Mouse (Mus musculus): ENCODE results near the gene Pla2g2c.

Gene Pla2g2c

DNA sequence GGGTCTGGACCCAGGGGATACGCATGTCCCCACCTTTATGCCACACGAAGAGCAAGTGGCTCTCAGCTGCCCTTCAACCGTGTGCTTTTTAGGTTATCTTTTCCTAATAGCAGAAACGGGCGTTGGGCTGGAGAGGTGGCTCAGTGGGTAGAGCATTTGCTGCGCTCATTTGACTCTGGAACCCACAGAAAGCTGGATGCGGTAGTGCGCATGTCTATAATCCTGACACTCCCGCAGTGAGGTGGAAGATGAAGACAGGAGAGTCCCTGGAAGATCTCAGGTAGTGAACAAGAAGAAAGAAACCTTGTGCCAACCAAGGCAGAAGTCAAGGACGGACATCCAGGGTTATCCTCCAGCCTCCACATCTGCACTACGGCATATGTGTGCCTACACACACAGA lies 15.3 kb upstream of the Pla2g2c start:
- DNase-seq (ENCODE audit: low read depth, low spot score) = no peak

GRCm38 (mm10) chr4:138709944-138710343 lies 14.6 kb upstream of the Pla2g2c start:
- DNase-seq (ENCODE audit: low read depth, low spot score) = no peak

DNA sequence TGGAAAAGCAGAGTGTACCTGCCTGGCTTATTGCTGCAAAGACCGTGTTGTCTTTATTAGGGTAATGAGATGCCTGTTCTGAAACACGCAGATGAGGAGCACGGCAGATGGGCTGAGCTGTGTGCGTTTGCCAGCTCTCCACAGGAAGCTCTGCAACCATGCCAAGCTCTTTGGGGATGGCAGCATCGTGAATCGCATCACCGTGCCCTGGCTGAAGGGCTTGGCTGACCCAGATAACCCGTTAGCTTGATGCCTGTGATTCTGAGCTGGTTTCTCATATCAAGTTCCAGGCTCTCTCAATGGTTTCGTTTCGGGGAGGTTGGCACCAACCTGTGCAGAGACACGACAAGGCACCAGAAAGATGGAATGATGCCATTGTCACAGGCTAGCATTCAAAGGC lies 14.0 kb upstream of the Pla2g2c start:
- DNase-seq (ENCODE audit: low read depth, low spot score) = no peak

- DNase-seq (ENCODE audit: low read depth, low spot score) = peak; percentile 84
Measured at GRCm38 (mm10) chr4:138711051-138711820, 13.4 kb upstream of the Pla2g2c start.

DNA sequence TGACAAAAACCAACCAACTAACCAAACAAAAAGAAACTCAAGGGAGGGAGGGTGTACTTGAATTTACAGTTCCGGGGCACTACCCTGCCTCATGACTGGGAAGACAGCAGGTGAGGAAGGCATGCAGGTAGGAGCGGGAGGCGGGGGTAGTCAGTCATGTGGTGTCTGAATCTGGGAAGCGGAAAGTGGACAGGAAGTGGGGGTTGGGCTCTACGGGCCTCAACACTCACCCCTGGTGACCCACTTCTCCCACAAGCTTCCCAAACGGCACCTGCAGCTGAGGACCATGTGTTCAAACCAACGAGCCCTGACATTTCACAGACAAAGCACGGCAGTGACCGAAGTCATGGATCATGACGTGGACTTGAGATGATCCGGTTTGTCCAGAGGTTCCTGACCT lies 12.5 kb upstream of the Pla2g2c start:
- DNase-seq (ENCODE audit: low read depth, low spot score) = no peak

GRCm38 (mm10) chr4:138712621-138713020 lies 12.0 kb upstream of the Pla2g2c start:
- DNase-seq (ENCODE audit: low read depth, low spot score) = no peak

DNA sequence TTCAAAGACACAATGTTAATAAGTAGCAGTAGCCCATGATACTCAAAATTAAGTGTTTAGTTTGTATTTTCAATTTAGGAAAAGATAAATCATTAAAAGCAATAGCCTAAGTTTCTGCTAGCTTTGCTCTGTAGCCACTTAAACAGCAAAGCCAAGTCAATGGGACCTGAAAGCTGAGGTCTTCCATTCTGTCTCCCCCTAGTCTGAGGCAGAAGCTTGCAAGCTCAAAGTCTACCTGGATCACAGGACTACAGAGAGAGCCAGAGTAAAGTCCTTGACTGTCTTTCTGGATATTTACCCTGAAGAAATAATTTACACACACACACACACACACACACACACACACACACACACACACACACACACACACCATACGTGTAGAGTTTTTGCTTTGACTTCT lies 10.4 kb upstream of the Pla2g2c start:
- no peak for DNase-seq (ENCODE audit: low read depth, low spot score)

GRCm38 (mm10) chr4:138716697-138717096 lies 7.9 kb upstream of the Pla2g2c start:
- no peak for DNase-seq (ENCODE audit: low read depth, low spot score)

DNA sequence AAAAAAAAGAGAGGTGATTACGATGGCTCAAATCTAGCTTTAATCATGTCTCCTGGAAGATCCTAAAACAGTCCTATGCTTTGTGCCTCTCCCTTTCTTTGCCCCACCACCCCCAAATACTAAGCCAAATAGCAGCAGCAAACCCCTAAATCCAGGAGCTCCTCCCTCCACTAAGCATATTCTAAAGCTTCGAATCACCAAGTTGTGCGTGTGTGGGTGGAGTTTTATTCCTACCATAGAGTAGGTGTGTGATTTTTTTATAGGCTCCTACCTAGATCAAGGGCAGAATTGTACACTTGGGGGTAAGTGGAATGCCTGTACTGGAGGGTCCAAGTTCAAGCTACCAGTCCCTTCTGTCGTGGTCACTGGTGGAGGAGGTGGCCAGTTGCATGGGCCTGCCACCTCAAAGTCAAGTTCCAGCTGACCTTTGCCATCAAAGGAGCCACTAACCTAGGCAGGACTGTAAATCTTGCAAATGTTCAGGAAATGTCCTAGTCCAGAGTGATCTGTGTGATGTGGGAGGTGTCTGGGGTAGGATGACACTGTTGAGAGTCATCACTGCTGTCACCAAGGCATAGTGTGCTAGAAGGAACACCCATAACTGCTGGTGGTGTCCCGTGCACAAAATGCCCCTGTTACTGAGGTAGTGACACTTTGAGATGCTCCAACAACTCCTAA lies 5.9 kb upstream of the Pla2g2c start:
- no peak for DNase-seq (ENCODE audit: low read depth, low spot score)

- no peak for DNase-seq (ENCODE audit: low read depth, low spot score)
Measured at GRCm38 (mm10) chr4:138719264-138719596, 5.4 kb upstream of the Pla2g2c start.

- no peak for DNase-seq (ENCODE audit: low read depth, low spot score)
Measured at GRCm38 (mm10) chr4:138723493-138724281, 905 bp upstream of the Pla2g2c start.

DNA sequence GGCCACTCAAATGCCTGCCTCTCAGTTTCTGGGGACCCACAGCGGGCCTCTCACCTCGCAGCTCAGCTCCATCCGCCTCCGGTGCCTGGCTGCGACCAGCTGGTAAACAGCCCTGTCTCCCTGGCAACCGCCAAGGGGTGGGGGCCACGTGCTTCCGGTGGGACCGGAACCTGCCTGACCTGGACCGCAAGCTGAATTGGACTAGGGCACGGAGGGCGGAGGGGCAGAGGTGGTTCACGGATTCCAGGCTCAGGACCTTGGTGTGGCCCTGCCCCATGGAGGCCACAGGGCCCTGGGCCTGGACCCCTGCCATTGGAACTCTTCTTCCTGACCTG lies 502 bp downstream of the Pla2g2c start:
- DNase-seq (ENCODE audit: low read depth, low spot score) = peak; percentile 78

- no peak for DNase-seq (ENCODE audit: low read depth, low spot score)
Measured at GRCm38 (mm10) chr4:138725751-138726150, 1.2 kb downstream of the Pla2g2c start.

- DNase-seq (ENCODE audit: low read depth, low spot score) = no peak
Measured at GRCm38 (mm10) chr4:138729018-138729703, 4.6 kb downstream of the Pla2g2c start.

GRCm38 (mm10) chr4:138734105-138734504 lies 9.5 kb downstream of the Pla2g2c start:
- no peak for DNase-seq (ENCODE audit: low read depth, low spot score)

DNA sequence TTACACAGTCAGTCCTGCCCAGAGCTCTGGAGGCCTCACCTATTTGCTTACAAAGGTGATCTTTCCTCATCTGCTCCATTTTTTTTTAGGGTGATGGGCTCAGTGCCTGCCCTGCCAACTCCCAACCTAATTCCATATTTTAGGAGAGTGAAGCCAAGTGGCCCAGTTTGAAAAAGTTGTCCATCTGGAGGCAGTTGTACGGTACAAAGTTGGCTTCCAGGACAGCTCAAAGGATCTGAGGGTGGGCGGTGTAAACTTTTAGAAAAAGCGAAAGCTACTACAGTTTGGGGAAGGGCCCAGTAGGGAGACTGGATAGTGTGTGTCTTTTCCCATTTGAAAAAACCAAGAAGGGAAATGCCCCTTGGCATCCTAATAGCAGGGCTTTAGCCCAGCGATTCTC lies 10.3 kb downstream of the Pla2g2c start:
- no peak for DNase-seq (ENCODE audit: low read depth, low spot score)

- no peak for DNase-seq (ENCODE audit: low read depth, low spot score)
Measured at GRCm38 (mm10) chr4:138737031-138737430, 12.4 kb downstream of the Pla2g2c start, which contains the start of gene Ubxn10. Gene Ubxn10, minus strand, starts transcription at chr4:138737167.

DNA sequence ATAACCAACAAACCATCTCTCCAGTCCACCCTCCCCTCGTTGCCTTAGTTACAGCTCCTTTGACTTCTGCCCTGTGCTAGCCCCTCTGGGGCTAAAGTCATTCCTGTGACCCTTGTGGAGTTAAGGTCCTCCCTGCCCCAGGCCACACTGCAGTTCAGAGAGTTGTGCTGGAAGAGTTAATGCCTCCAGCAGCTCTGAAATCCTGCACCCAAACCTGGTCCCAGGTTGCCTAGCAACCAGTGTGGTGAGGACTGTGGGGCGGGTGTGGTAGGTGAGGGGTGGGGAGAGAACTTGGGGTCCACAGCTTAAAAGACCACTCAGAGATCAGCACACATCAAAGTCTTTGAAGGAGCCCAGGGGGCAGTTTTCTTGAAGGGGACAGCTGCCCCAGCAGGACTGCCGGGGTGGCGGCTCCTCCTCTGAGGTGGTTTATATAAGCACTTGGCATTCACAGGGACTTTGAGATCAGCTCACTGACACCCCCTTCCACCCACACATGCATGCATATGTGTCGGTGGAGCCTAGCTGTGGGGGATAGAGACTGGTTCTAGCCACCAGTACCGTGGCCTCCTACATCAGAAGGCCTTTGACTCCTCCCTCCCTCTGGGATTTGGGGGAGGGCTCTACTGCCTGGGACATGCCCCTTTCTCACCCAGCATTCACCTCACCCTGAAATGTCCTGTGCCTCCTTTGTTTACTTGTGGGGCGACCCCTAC lies 14.7 kb downstream of the Pla2g2c start:
- DNase-seq (ENCODE audit: low read depth, low spot score) = peak; percentile 46

- peak; percentile 54 for DNase-seq (ENCODE audit: low read depth, low spot score)
Measured at GRCm38 (mm10) chr4:138745884-138746283, 21.3 kb downstream of the Pla2g2c start.

DNA sequence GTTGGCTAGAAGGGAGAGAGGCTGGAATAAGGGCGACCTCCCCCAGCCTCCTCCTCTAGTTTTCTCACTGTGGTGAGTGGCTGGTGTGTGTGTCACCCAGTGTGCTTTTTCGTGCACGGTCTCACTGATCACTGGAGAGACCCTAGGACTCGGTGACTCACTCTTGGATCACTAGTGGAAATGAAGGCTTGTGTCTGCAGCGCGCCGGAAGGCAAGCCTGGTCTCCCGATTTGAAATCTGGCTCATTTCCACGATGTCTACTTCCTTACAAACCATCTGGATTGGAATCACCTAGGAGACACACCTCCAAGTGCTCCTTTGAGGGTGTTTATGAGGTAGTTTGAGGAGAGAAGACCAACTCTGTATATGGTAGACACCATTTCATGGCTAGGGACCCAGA lies 22.3 kb downstream of the Pla2g2c start:
- no peak for DNase-seq (ENCODE audit: low read depth, low spot score)

DNA sequence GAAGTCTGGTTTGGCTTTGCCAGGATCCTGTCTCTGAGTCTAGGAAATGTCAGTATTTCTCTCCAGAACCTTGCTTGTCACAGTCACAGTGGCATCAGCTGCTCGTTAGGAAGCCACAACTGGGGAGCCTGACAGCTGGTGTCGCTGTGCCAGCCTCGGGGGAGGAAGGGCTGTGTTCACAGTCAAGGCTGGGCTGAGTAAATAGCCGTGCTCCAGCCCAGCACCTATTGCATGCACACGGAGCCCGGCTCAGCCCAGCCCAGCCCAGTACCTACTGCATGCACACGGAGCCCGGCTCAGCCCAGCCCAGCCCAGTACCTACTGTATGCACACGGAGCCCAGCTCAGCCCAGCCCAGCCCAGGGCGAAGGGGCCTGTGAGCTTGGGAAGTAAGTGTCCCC lies 23.3 kb downstream of the Pla2g2c start:
- no peak for DNase-seq (ENCODE audit: low read depth, low spot score)
